Mouse (Mus musculus) lung, embryonic 16.5 days (tissue): ENCODE results near the gene Psph. TPM values are rescaled to one million over a fixed set of nuclear protein-coding genes. Genes with fewer than 3 reads are reported as not detected.
"Not testable (repeated sequence)": the region's sequence is repeated elsewhere in the genome, so short reads cannot be mapped to it uniquely, and the experiment has no call there.

Experiments
- ATAC-seq: fragments of 200-750 bp; cut with Nextera tagmentation; 2 replicates; pipeline ENCODE4 v1.8.0; 2017; ENCODE audit warnings: low read depth, mild to moderate bottlenecking, moderate library complexity
- H3K27ac ChIP-seq: fragments of 300-500 bp; sonication (generic); 2 replicates; pipeline ENCODE4 v1.5.1; 2014; ENCODE audit warnings: mild to moderate bottlenecking, control low read depth, low read length
- H3K27me3 ChIP-seq: fragments of 300-500 bp; sonication (generic); 2 replicates; pipeline ENCODE4 v1.6.1; 2014; ENCODE audit warnings: low read depth, low read length, mixed read lengths; ENCODE audit not compliant: control insufficient read depth, insufficient read depth
- H3K36me3 ChIP-seq: fragments of 300-500 bp; sonication (generic); 2 replicates; pipeline ENCODE4 v1.6.1; 2014; ENCODE audit warnings: low read length; ENCODE audit not compliant: control insufficient read depth, insufficient read depth
- H3K4me1 ChIP-seq: fragments of 300-500 bp; sonication (generic); replicated peaks from 2 replicates; pipeline ENCODE4 v1.6.1; 2014; ENCODE audit warnings: low read length, mixed read lengths; ENCODE audit not compliant: control insufficient read depth, insufficient read depth
- H3K4me2 ChIP-seq: fragments of 300-500 bp; sonication (generic); 2 replicates; pipeline ENCODE4 v1.6.1; 2014; ENCODE audit warnings: low read depth, low read length, control low read depth
- H3K4me3 ChIP-seq: fragments of 300-500 bp; sonication (generic); 2 replicates; pipeline ENCODE4 v1.5.1; 2014; ENCODE audit warnings: mild to moderate bottlenecking, low read length, control low read depth
- H3K9ac ChIP-seq: fragments of 300-500 bp; sonication (generic); 2 replicates; pipeline ENCODE4 v1.6.1; 2014; ENCODE audit warnings: low read length, control low read depth
- H3K9me3 ChIP-seq: fragments of 300-500 bp; sonication (generic); 2 replicates; pipeline ENCODE4 v1.6.1; 2016; ENCODE audit warnings: low read length; ENCODE audit not compliant: control insufficient read depth
- WGBS: fragments of 180-500 bp; shearing (Covaris S2); extraction: QIAGEN DNeasy Blood & Tissue Kit; methylation state at CpG from one replicate; pipeline ENCODE4 v1.1.7; 2014; 5-methylcytosine and 5-hydroxymethylcytosine counted together
- polyA plus RNA-seq: library from polyadenylated mRNA; unstranded; fragments of >200 nt; fragmentation: Nextera tagmentation; extraction: Ambion mirVana; gene quantifications from 2 replicates; pipeline ENCODE4 v1.2.1, GENCODE M21; 2015

Psph gene
- polyA plus RNA-seq, 1 experiment from 2014 or later = 33.5 TPM

- Histone ChIP-seq H3K27me3 (no peaks in the 10 kb centered on the region), H3K9me3 (no peaks in the 10 kb centered on the region), H3K4me1 (peaks cover 5% of the 10 kb centered on the region; the same call in 1 of the 2 replicates), H3K36me3 (no peaks in the 10 kb centered on the region), H3K4me3 (peak overlapping the region; percentile 55), H3K27ac (no peak overlapping the region), H3K4me2 (peak overlapping the region; percentile 69), H3K9ac (peak overlapping the region; percentile 66)
- WGBS = 27% methylated on average over 11 of the region's 11 CpGs
- ATAC-seq = no peak
Observed at GRCm38 (mm10) chr5:129778348-129778995, 8.8 kb downstream of the Psph start.

DNA sequence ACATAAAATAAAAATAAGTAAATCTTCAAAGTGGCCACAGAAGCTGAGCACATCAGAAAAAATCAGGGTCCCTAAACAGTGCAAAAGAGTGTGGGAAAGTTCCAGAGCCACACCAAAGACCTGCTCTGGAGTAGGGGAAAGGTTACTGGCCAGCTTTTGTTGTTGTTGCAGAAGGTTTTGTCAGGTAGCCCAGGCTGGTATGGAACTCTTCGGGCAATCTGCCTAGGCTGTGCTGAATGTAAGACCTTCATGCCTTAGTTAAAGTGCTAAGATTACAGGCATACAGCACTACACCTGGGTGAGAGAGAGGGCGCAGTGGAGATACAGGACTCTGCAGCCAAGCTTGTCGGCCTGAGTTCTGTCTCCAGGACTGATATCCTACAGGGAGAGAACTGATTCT, 12.6 kb downstream of the Psph start:
- Histone ChIP-seq H3K9me3 (no peaks in the 10 kb centered on the region), H3K27ac (no peak overlapping the region), H3K27me3 (no peaks in the 10 kb centered on the region), H3K4me3 (no peak overlapping the region), H3K36me3 (no peaks in the 10 kb centered on the region), H3K4me2 (no peak overlapping the region), H3K9ac (no peak overlapping the region), H3K4me1 (peaks cover 5% of the 10 kb centered on the region; the same call in 1 of the 2 replicates)
- no peak for ATAC-seq
- WGBS = 82% methylated on average over 3 of the region's 3 CpGs

DNA sequence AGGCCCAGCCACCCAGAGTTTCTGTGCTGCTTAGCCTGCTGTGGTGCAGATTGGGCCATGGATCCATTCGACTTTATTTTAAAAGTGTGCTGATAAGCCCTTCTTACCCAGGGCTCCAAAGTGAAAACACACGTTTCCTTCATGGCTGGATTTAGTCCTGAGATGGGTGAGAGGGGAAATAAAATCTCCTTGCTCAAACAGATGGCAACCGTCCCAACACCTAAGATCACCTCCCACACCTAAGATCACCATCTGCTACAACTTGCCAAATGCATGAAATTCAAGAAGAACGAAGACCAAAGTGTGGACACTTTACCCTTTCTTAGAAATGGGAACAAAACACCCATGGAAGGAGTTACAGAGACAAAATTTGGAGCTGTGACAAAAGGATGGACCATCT, 13.9 kb downstream of the Psph start:
- not testable (repeated sequence) for H3K4me2 ChIP-seq, ATAC-seq, H3K9me3 ChIP-seq, H3K27ac ChIP-seq, H3K9ac ChIP-seq, H3K4me1 ChIP-seq, H3K4me3 ChIP-seq, H3K27me3 ChIP-seq, H3K36me3 ChIP-seq
- 80% methylated on average over 4 of the region's 4 CpGs for WGBS

DNA sequence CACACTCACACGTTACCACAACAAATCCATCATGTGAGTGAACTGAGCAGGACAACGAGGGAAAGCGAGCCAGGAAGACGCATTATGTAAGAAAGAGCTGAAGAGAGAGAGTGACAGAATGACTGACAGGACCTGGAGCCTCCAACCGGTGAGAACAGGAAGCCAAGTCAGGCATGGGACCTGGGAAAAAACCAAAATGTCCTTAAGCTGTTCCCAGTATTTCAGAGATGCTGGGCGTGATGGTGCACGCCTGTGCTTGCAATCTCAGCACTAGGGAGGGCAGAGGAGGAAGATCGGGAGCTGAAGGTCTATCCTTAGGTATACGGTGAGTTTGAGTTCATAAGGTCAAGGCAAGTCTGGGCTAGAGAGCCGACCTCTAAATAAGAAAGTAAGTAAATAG, 14.8 kb downstream of the Psph start:
- no peak for ATAC-seq
- H3K9ac ChIP-seq = no peak overlapping the region

GRCm38 (mm10) chr5:129770443-129771355, 16.6 kb downstream of the Psph start:
- H3K9ac ChIP-seq = no peak overlapping the region
- no peak overlapping the region for H3K4me3 ChIP-seq
- ATAC-seq = 0 out of 2 replicates have a peak, but pooled peaks have one; percentile 15
- no peaks in the 10 kb centered on the region for H3K4me1 ChIP-seq
- H3K36me3 ChIP-seq = no peaks in the 10 kb centered on the region
- 71% methylated on average over 23 of the region's 23 CpGs for WGBS
- no peak overlapping the region for H3K4me2 ChIP-seq
- H3K9me3 ChIP-seq = no peaks in the 10 kb centered on the region
- no peak overlapping the region for H3K27ac ChIP-seq
- no peaks in the 10 kb centered on the region for H3K27me3 ChIP-seq

More for the DNA sequence above, 14.8 kb downstream of the Psph start:
- Histone ChIP-seq H3K4me1 (no peaks in the 10 kb centered on the region), H3K4me2 (no peak overlapping the region), H3K4me3 (no peak overlapping the region), H3K36me3 (no peaks in the 10 kb centered on the region), H3K27ac (no peak overlapping the region), H3K27me3 (no peaks in the 10 kb centered on the region), H3K9me3 (no peaks in the 10 kb centered on the region)
- WGBS = 80% methylated on average over 10 of the region's 10 CpGs

DNA sequence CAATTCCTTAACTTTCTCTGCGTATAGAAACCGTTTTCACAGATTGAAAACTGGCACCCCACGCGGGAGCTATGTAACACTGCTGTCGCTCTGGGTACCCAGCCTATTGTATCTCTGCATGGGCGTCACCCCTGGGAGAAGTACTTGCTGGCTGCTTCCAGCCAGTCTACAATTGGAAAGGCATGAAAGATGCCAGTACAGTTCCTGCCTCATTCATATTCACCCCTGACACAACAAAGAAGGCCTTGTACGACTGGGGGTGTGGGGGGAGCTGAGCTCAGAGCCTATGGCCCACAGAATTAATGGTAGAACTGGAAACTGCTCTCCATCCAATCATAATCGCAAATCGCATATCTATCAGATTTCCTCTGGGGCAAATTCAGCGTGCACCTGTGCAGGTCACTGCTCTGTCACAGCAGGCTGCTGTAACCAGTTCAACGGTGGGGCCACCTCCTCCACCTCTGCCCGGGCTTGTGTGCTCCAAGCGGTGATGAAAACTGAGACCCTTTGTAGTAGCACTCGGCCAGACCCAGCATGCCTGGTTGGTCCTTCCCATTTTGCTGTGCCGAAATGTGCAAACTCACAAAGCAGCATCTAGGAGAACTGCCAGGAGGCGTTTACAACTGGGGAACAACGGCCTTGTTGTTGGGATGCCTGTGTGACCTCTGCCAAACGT, 25.2 kb downstream of the Psph start:
- ATAC-seq = no peak
- Histone ChIP-seq H3K4me1 (no peaks in the 10 kb centered on the region), H3K36me3 (peaks cover 3% of the 10 kb centered on the region; the same call in 1 of the 2 replicates), H3K27me3 (no peaks in the 10 kb centered on the region), H3K4me3 (no peak overlapping the region), H3K27ac (no peak overlapping the region), H3K9ac (no peak overlapping the region), H3K9me3 (no peaks in the 10 kb centered on the region), H3K4me2 (no peak overlapping the region)
- WGBS = 73% methylated on average over 18 of the region's 18 CpGs

GRCm38 (mm10) chr5:129759929-129760480, 27.2 kb downstream of the Psph start:
- no peak overlapping the region for H3K4me3 ChIP-seq
- no peaks in the 10 kb centered on the region for H3K4me1 ChIP-seq
- peaks cover 4% of the 10 kb centered on the region; the same call in 1 of the 2 replicates for H3K36me3 ChIP-seq
- no peaks in the 10 kb centered on the region for H3K9me3 ChIP-seq
- no peak overlapping the region for H3K27ac ChIP-seq
- H3K27me3 ChIP-seq = no peaks in the 10 kb centered on the region
- no peak overlapping the region for H3K9ac ChIP-seq
- 76% methylated on average over 13 of the region's 13 CpGs for WGBS
- ATAC-seq = no peak
- H3K4me2 ChIP-seq = no peak overlapping the region

DNA sequence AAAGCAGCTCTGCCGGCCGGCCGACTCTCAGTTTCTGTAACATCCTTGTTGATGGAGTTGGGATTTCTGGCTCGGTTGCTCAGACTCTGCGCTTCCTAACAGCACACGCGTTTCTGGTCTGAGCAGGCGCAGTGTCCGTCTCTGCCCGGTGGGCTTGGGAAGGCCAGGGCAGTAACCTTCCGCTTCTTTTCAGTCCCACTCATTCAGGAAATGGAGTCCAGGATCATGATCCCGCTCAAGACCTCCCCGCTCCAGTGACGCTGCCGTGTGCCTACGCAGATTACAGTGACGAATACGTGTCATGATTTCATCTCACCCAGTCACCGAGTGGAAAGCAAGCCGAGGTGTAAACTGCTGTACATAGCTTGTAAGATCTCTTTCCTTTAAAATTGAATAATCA, 30.4 kb downstream of the Psph start:
- H3K36me3 ChIP-seq = peaks cover 11% of the 10 kb centered on the region
- no peaks in the 10 kb centered on the region for H3K9me3 ChIP-seq
- H3K27ac ChIP-seq = no peak overlapping the region
- no peak overlapping the region for H3K4me3 ChIP-seq
- no peaks in the 10 kb centered on the region for H3K4me1 ChIP-seq
- H3K4me2 ChIP-seq = no peak overlapping the region
- no peak overlapping the region for H3K9ac ChIP-seq
- no peak for ATAC-seq
- 89% methylated on average over 20 of the region's 20 CpGs for WGBS
- H3K27me3 ChIP-seq = no peaks in the 10 kb centered on the region

- WGBS = 14% methylated on average over 6 of the region's 6 CpGs
- Histone ChIP-seq H3K4me3 (no peak overlapping the region), H3K4me1 (no peaks in the 10 kb centered on the region), H3K9ac (no peak overlapping the region), H3K27ac (no peak overlapping the region), H3K9me3 (no peaks in the 10 kb centered on the region), H3K4me2 (no peak overlapping the region), H3K36me3 (peaks cover 27% of the 10 kb centered on the region), H3K27me3 (no peaks in the 10 kb centered on the region)
- no peak for ATAC-seq
Observed at GRCm38 (mm10) chr5:129744050-129744449, 43.2 kb downstream of the Psph start.
